Mouse (Mus musculus) spleen, adult 2 months (tissue): Measurements from ENCODE around the gene Pagr1a.

ENCODE experiments used
- CTCF ChIP-seq: fragments of 200-500 bp; IDR thresholded peaks from 2 replicates; pipeline ENCODE4 v1.5.1; 2011; ENCODE audit warnings: mild to moderate bottlenecking, inconsistent platforms; ENCODE audit not compliant: insufficient read depth, insufficient read length, insufficient replicate concordance; ENCODE audit errors: extremely low read depth
- POLR2A ChIP-seq: fragments of 200-500 bp; IDR thresholded peaks from 2 replicates; pipeline ENCODE4 v1.6.1; 2011; ENCODE audit warnings: low read depth, low read length, inconsistent platforms

DNA sequence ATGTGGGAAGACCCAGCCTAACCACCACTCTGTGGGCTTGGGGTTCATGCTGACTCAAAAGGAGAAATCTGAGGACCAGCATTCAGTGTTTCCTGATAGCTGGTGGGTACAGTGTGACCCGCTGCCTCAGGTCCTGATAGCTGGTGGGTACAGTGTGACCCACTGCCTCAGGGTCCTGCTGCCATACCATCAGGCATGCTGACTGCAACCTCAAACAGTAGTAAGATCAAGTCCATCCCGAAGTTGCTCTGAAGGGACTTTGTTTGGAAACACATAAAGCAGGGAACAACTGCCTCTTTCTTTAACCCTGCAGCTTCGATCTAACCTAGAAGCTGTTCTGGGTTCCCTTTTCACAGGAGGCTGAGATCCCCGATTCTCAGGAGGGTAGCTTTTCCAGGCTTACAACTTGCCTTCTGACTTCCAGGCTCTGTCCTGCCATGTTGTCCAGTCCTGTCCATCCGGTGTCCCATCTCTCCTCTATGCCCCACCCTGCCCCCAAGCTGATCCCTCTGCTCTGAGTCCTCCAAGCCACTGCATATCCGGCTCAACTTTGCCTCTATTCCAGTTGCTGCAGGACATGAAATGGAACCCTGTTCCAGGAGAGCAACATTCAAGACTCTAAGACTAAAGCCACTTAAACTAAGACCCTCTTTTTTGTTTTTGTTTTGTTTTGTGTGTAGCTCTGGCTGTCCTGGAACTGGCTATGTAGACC lies 9.7 kb downstream of the Pagr1a start:
- TF ChIP-seq POLR2A = no peak
- TF ChIP-seq CTCF = no peak
